Mouse (Mus musculus) 416B (cell line): ENCODE results near the gene Abr.

Experiments
- DNase-seq: peaks from one replicate; pipeline ENCODE4 v3.0.0; 2011; ENCODE audit warnings: low read depth

Abr gene

DNA sequence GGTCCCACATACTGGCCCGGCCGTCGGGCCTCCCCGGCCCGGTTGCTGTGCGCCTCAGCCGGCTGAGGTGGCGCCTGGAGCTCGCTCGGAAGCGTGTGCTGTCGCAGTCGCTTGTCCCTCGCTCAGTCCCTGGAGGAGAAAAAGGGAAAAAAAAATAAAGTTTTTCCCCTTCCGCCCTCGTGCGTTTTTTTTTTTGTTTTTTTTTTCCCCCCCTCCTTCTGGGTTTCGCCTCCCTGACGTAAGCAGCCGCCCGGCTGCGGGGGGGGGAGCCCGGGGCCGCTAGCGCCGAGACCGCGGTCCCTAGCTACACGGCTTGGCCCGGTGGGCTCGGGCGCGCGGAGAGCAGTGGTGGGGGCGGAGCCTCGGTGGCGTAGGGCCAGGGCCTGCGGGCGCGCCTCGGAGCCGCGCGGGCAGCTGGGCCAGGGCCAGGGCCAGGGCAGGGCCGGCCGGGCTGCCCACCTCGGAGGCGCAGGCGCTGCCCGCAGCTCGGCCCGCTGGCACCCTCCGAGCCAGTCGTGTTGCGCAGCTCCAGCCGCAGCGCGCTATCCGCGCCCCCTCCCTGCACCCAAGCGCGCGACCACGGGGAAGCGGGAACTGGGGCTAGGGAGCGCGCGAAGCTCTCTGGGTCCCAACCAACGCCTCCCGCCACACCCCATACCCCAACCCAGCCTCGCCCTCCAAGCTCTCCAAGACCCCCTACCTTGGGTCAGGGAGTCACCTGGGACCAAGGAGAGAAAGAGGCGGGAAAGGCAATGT lies 1.3 kb upstream of the Abr start:
- no peak for DNase-seq

DNA sequence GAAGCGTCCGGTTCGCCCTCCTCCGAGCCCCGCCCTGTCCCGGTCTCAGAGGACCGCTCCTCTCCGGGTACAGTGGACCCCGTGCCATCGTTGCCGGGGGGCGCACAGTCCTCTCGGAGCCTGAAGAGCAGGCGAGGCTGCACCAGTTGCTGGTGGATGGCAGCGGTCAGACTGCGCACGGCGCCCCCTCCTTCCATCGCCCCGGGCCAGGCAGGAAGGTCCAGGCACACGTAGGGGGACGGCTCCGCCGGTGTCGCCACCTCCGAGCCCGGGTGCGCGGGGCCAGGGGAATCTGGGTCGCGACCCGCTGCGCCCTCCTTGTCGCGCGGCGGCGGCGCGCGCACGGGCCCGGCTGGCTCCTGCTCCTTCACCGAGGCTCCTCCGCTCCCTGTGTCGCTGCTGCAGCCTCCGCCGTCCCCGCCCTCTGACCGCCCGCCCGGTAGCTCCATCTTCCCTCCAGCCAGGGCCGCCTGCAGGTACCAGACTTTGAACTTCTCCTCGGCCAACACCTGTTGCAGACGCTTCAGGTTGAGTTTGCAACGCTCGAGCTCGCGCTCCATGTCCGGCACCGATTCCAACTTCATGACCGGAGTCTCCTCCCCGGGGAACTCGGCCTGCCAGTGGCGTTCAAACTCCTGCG lies 572 bp upstream of the Abr start:
- no peak for DNase-seq

DNA sequence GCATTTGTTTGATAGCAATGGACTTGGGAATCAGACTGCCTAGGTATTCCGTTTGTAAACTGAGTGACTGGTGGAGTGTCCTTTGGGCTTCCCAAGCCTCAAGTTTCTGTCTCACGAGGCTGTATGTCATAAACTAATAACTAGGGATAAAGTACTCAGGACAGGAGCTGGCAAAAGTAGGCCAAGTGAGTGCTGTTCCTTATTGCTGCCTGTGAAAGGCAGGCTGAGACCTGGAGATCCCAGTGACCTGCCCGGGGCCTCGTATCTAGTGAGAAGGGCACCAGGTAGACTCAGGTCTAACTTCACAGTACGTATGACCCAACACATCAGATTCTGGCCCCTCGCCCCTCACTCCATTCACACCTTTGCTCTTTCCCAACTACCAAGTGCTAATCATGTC lies 4.0 kb downstream of the Abr start:
- no peak for DNase-seq

DNA sequence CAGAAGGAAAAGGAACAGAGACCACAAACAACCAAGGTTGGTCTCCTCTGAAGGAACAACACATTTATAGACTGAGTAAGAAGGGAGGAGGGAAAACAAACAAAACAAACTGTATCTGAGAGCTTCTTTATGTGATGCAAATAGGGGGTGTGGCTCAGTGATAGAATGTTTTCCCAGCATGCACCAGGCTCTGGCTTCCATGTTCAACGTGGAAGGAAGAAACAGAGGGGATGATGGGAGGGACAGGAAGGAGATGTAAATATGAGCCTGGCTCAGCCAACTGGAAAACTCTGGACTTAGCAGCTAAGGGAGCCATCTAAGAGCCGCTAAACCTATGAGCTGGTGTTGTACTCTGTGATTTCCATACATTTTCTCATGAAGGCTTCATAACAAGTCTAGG lies 7.9 kb downstream of the Abr start:
- DNase-seq: no peak

DNA sequence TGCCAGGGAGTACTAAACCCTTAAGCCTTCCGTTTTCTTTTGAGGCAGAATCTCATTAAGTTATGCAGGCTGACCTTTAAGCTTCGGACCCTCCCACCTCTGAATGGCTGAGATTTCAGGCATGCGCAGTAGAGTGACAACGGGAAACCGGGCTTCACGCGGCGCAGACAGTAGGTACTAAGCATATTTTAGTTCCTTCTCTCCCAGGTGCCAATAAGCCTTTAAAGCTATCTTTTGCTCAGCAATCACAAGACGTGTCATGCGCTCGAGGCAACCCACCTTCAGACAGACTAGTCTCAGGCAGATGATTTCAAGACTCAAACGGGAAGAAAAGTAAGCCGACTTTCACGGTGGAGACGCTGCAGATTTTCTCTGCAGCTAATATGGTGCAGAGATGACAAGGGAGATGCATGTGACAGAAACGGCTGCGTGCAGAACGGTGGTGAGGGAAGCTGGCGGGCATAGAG lies 9.4 kb downstream of the Abr start:
- no peak for DNase-seq

DNA sequence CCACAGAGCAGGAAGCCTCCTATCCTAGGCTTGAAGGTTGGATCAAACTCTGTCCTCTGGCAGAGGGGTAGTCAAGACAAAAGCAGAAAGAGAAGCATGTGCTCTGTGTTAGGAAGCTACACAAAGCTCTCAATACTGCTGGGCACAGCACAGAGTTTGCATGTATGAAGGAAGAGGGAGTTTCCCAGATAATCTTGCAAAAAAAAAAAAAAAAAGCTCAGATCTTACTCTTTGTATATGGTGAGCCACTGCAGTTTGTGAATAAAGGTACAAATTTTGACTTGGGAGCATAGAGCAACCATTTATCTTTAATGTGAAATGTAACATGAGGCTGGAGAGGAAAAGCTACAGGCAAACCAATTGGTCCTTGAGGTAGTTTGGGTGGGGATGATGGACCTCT lies 11.2 kb downstream of the Abr start:
- no peak for DNase-seq

DNA sequence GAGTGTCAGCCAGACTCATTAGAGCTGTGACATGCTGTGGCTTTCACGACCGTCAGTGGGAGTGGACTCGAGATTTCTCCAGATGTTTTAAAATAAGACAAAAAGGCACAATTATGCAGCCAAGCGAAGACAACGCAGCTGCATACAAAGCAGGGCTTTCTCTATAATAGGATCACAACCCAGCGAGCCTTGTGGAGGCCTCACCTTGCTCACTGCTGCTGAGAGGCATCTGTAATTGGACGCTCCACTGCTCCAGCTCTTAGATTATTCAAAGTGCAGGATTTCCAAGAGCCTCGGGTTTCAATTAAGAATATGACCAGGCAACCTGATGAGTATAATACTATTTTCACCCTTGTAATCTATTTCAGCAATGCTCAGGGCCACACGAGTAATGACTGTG lies 15.6 kb downstream of the Abr start:
- DNase-seq: no peak

DNA sequence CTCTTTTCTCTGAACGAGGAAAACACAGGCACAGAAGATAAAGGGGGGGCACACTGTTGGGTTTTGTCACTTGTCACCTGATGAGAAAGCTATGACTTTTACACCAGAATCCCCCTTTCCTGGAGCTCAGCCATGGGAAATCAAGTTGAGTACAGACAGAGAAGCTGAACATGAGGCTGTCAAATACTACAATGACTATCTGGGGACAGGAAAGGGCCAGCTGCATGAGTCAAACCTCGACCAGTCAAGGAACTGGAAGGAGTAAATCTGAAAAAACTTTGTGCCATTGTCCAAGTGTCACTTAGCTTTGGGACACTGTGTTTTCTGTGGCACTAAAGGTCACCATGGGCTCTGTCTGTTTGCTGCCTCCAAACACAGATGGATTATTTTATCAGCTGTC lies 22.9 kb downstream of the Abr start:
- peak; percentile 17 for DNase-seq

DNA sequence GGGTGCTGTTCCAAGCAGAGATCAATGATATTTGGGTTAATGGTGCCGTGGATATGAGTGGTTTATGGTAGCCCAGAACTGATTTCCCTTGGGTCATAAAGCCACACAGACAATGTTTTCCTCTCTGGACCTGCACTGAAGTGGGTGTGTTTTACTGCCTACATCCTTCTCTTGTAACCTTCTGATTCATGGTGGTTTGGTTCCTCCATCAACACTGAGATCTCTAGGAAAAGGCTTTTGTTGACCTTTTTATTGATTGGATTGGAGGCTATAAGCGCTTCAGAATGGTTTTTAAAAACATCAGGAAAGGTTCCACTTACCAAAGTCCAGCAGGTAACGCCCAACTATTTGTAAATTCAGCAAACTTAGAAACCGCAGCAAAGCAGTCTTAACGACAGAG lies 23.4 kb downstream of the Abr start:
- no peak for DNase-seq

DNA sequence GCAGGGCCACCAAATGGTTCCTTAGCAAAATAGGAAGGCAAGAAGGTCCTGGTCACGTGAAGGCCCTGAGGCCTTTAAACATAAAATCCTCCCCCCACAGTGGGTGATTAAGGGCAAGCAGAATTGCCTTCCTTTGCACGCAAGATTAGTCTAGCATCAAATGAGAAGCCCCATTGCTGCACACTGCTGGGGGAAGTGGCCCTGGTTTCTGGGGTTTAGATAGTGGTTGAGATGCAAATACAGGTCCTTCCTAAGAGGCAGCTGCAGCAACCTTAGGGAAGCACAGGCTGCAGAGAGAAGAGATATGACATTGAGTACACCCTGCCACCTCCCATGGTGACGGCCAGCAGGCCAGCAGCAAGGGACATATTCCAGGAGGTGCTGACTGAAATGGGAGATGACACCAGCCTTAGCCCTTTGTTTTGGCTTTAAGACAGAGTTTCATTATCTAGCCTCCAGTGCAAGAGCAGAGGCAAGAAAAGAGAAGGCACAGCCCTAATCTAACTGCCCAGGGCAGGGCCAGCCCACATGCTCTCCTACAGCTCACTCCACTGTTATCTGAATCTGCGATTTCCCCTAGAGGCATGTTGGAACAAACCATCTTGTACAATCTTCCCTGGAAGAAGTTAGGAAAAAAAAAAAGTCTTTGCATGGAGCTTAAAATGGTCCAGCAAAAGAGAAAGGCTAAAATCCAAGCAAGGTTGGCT lies 28.3 kb downstream of the Abr start:
- peak; percentile 96 for DNase-seq

DNA sequence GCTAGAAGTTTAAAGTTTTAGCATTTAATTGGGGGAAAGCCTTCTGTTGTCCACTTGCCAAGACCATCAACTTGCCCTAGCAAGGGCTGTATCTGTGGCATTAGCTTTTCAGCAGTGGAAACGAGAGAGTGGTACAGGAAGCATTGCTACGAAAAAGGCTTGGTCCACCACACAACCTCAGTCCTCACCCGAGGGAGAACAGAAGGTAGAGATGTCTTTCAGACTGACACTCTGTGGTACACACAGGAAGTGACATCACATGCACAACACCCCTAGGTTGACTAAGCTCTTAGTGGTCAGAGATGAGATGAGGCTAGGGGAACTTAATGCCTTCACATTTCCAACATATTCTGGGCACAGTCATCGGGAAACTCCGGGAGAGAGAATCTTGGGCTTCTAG lies 32.4 kb downstream of the Abr start:
- DNase-seq: peak; percentile 76

DNA sequence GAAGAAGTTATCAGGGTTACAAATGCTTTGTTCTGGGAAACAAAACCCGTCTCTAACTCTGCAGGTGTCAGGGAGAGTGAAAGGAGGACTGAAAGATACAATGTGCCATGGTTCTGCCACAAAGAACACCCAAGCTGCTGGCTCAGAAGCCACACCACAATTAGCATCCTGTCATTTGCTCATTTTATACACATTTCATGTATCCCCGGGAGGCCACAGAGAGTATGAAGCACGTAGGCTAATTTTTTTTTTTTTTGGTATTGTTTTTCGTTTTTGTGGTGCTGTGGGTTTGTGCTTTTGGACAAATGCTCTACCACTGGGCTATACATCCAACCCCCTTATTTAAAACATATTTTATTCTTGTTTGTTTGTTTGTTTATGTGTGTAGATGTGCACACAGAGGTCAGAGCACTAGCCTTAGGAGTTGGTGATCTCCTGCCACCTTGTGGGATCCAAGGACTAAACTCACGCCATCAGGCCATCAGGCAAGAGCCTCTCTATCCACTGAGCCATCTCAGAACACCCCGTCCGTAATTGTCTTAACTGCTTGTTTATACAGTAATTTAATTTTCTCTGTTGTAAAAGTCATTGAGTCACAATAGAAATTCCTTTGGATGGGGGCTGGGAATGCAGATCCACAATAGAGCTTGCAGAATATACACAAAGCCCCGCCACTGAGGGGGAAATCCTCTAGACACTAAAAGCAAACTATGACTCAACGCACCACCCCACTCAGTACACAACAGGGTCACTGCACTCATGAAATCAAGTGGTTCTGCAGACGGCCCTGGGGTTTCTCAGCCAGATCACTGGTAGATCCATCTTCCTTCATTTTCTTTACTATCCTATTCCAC lies 33.3 kb downstream of the Abr start:
- peak; percentile 41 for DNase-seq

DNA sequence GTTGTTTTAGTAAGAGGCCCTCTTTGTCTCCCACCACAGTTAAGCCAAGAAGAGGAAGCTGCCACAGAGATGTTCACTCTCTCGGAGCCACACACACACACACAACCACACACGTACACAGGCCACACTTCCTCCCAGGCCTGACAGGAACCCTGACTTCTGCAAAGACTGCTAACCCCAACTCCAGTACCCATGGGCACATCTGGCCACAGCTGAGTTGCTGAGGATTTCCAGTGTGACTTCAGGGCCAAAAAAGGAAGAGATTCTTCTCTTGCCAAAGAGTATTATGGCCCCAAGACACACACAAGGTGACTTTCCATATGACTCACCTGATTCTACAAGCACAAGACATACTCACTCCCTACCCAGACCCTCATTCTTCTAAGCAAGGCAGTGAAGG lies 34.1 kb downstream of the Abr start:
- DNase-seq: peak; percentile 96

DNA sequence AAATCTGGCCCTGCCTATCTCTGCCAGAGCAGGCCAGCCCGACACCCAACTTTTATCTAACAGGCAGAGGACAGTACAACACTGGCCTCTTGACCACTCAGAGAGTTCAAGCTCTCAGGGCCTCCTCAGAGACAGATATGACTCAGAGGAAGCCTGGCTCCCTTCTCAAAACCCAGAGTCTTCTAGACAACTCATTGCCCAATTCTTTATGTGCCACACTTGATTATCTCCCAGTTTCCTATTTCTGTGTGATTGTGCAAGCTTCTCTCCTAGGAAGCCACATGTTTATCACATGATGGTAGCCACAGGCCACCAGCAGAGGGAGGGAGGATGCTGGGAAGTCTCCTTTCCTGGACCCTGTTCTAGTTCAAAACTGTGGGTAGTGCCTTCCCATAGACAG lies 34.8 kb downstream of the Abr start:
- peak; percentile 99 for DNase-seq

DNA sequence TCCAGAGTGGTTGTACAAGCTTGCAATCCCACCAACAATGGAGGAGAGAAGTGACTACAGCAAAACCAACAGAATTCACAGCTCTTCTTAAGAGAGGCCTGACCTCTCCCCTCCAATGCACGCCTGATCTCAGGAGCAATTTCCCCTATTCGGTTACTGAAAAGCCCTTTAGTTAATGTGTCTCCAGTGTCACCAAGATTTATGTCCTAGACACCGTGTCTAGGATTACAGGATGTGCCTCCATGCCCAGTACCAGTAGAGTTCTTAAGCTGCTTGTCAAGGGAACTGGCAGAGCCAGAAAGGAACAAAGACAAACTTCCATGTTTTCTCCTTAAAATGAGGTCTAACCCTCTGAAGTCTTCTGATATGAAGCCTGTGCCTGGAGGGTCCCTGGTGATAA lies 36.0 kb downstream of the Abr start:
- DNase-seq: no peak

DNA sequence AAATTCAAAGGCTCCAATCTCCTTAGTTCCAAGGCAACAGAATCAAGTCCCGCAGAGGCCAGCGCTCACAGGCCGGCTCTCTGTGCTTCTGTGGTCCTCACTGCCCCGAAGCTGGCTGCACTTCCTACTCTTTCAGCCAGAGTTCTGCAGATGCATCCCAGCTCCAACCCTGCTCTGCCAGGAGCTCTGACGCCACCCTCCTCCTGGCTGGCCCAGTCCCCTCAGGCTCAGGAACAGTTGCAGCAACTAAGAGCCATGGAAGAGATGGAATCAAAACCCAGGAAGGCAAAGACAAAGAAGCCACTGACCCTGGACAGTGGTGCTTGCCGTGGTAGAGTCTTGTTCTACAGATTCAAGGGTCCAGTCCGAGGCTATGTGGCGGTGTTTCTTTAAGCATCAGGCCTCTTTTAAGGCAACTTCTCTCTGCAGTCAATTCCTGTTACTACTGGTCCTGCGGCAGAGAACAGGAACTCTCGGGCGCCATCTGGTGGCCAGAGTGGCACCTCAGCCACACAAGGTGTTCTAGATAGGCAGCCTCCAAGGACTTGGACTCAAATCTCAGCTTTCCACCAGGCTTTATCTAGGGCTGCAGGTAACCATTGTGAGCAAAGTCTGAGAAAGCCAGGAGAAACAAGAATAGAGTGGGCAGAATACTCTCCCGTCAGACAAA lies 44.4 kb downstream of the Abr start:
- DNase-seq: peak; percentile 84

DNA sequence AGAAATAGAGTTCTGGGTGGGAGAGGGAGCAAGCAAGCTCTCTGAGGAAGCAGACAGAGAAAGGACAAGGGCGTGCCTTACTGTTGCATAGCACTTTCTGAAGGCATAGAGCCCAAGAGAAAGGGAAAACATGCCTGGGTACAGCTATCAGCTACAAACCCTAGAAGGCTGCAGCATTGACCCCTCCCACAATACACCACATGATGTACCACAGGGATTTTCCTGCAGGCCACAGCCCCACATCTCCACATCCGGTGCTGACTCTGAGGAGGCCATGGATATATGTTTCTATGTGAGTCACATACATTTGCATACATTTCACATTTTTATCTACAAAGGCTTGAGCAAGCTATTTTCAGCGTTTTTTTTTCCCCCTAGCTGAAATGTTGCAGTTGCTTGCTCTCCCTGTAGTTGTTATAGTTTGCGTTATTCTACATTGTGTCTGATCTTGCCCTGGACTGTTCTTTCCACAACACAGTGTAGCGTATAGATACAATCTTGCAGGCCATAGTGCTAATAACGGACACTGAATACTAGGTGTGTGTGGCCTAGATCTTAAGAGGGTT lies 49.2 kb downstream of the Abr start:
- peak; percentile 59 for DNase-seq

DNA sequence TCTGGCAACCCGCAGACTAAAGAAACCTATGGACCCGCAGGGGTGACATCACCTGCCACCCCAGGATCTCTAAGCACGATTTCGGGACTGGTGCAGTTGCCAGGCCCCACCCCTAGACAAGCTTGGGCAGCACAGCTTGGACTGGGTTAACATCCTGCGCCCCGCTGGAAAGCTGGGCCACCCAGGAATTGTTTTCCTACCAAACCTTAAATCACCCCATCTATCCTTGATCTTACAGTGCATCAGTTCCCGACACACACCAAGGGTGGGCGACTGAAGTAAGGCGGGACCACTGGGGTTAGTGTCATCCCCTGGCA lies 50.5 kb downstream of the Abr start:
- no peak for DNase-seq

DNA sequence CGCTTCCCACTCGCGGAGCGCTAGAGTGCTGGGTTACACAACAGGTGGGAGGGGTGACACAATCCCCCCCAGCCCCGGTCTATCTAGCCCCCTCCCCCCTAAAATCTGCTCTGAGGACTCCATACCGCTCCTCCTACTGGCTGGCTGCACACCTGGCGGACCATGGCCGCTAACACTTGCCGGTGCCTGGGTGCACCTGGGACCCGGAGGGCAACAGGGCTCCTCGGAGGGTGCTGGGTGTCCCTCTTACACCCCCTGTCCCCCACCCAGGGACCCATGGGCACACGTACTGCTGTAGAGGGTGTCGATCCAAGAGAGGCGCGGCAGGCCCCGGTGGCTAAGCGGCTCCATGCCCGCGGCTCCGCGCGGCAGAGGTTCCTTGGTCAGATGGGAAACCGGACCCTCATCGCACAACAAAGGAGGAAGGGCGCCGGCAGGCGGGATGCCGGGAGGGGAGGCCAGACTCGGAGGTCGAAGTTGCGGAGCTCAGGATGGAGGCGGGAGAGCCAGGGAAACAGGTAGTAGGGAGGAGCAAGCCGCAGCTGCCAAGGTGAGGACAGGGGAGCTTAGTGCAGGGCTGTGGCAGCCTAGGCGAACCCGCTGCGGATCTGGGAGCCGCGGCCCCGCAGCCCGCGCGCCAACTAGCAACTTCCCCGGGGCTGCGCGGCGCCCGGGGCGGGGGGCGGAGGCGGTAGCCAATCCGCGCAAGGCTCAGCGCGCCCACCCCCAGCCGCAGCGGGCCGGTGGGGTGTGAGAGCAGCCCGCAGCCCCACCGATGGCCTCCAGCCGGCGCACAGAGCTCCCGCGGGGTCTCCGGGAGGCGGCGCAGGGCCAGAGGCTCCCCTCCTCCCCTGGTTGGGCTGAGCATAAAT lies 51.1 kb downstream of the Abr start:
- DNase-seq: no peak

DNA sequence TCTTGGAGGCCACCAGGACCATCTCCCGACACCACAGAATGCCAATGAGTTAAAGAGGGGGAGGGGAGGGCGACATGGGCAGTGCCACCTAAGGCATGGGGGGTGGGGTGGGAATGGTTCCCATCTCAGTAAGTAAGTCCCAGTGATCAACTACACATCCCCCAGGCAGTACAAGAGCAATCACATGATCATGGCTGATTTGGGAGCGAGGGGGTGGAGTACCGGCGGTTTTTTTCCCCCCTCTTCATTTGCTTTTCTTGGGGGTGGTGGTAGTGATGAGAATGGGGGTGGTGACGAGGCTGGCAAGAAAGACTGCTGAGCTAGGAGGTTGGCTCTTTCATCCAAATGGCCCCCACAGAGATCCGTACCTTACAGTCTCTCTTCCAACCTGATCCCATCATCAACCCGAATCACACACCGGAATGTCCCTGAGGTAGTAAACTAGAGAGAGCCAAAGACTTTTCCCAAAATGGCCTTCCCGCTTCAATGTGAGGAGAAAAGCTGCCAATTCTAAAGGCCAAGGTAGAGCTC lies 51.8 kb downstream of the Abr start:
- DNase-seq: no peak
